Mouse (Mus musculus) myocyte (in vitro differentiated cells): ENCODE measurements around the gene Gm11114. TPM values are rescaled to one million over a fixed set of nuclear protein-coding genes. Genes with fewer than 3 reads are reported as not detected.

Source experiments
- H3K27me3 ChIP-seq: one replicate; pipeline ENCODE4 v1.6.1; 2011; ENCODE audit not compliant: control insufficient read depth, insufficient read depth, insufficient read length
- H3K36me3 ChIP-seq: one replicate; pipeline ENCODE4 v1.6.1; 2011; ENCODE audit not compliant: control insufficient read depth, insufficient read depth
- H3K4me2 ChIP-seq: one replicate; pipeline ENCODE4 v1.6.1; 2011; ENCODE audit warnings: low read depth, control low read depth
- H3K4me3 ChIP-seq: one replicate; pipeline ENCODE4 v1.5.1; 2011; ENCODE audit warnings: mild to moderate bottlenecking, control low read depth, moderate library complexity
- H3K79me2 ChIP-seq: one replicate; pipeline ENCODE4 v1.6.1; 2011; ENCODE audit not compliant: control insufficient read depth, insufficient read depth
- H3ac ChIP-seq: one replicate; pipeline ENCODE4 v1.6.1; 2011; ENCODE audit not compliant: control insufficient read depth, insufficient read length
- CEBPB ChIP-seq: IDR thresholded peaks from 2 replicates; pipeline ENCODE4 v1.6.1; 2011; ENCODE audit warnings: mild to moderate bottlenecking, moderate library complexity; ENCODE audit not compliant: poor library complexity, insufficient read depth, severe bottlenecking
- E2F4 ChIP-seq: IDR thresholded peaks from one replicate; pipeline ENCODE4 v1.6.1; 2011; ENCODE audit warnings: mild to moderate bottlenecking, control low read depth, moderate library complexity; ENCODE audit not compliant: insufficient read depth
- MAX ChIP-seq: IDR thresholded peaks from one replicate; pipeline ENCODE4 v1.6.1; 2011; ENCODE audit warnings: low read depth, mild to moderate bottlenecking, control low read depth
- MYOD1 ChIP-seq, 3 experiments: IDR thresholded peaks; one replicate each; pipeline ENCODE4 v1.6.1; 2011; ENCODE audit warnings: control low read depth in 2 of 3, low read depth in 2 of 3, mild to moderate bottlenecking in 2 of 3, moderate library complexity in 1 of 3; ENCODE audit not compliant: insufficient read length in 2 of 3, control insufficient read depth in 1 of 3
- MYOG ChIP-seq, 3 experiments: IDR thresholded peaks; one replicate each; pipeline ENCODE4 v1.6.1; 2011; ENCODE audit warnings: control low read depth in 2 of 3, low read depth in 2 of 3, mild to moderate bottlenecking in 2 of 3; ENCODE audit not compliant: insufficient read length in 2 of 3, control insufficient read depth in 1 of 3, insufficient read depth in 1 of 3
- POLR2A ChIP-seq: IDR thresholded peaks from one replicate; pipeline ENCODE4 v1.6.1; 2011; ENCODE audit warnings: low read depth, mild to moderate bottlenecking, control low read depth, moderate library complexity; ENCODE audit not compliant: insufficient read length
- POLR2AphosphoS2 ChIP-seq: IDR thresholded peaks from one replicate; pipeline ENCODE4 v1.6.1; 2011; ENCODE audit warnings: low read depth, control low read depth; ENCODE audit not compliant: insufficient read length
- REST ChIP-seq: IDR thresholded peaks from one replicate; pipeline ENCODE4 v1.6.1; 2011; ENCODE audit warnings: mild to moderate bottlenecking, control low read depth, moderate library complexity; ENCODE audit not compliant: insufficient read depth, insufficient read length
- SRF ChIP-seq: IDR thresholded peaks from one replicate; pipeline ENCODE4 v1.6.1; 2011; ENCODE audit warnings: low read depth; ENCODE audit not compliant: control insufficient read depth, insufficient read length
- TCF12 ChIP-seq: IDR thresholded peaks from one replicate; pipeline ENCODE4 v1.6.1; 2011; ENCODE audit warnings: mild to moderate bottlenecking, control low read depth; ENCODE audit not compliant: poor library complexity, insufficient read depth, severe bottlenecking
- TCF3 ChIP-seq: IDR thresholded peaks from one replicate; pipeline ENCODE4 v1.6.1; 2011; ENCODE audit warnings: low read depth, control low read depth; ENCODE audit not compliant: insufficient read length
- USF1 ChIP-seq: IDR thresholded peaks from one replicate; pipeline ENCODE4 v1.6.1; 2011; ENCODE audit warnings: low read depth, mild to moderate bottlenecking, control low read depth, moderate library complexity
- polyA plus RNA-seq: library from polyadenylated mRNA; unstranded; fragments of >200 nt; fragmentation: generic; extraction: Trizol; gene quantifications from one replicate; pipeline ENCODE4 v1.2.1, GENCODE M21; 2012; ENCODE audit warnings: missing spikeins

Gene Gm11114
- not detected for polyA plus RNA-seq

- H3K4me2 ChIP-seq, result no peak within 1 kb of the TSS
- TF ChIP-seq TCF3 (no peak), TCF12 (no peak), MYOD1 (IDR thresholded peaks at IDR 0.05; ENCODE audit: control insufficient read depth in 1 of 3, insufficient read length in 2 of 3, low read depth in 2 of 3) (no peak), USF1 (no peak), MAX (no peak), E2F4 (no peak), SRF (no peak), CEBPB (no peak), POLR2AphosphoS2 (no peak), POLR2A (no peak)
Measured at GRCm38 (mm10) chr9:85312473-85312872, at the start of gene Gm11114. TSS of gene Gm11114 (plus strand) at chr9:85312773.

GRCm38 (mm10) chr9:85266847-85267246 is 45.7 kb upstream of the Gm11114 start:
- Histone ChIP-seq H3K36me3 (no peaks in the 10 kb centered on the region), H3K79me2 (no peaks in the 10 kb centered on the region), H3ac (no peak overlapping the region), H3K4me2 (no peak overlapping the region), H3K27me3 (no peaks in the 10 kb centered on the region), H3K4me3 (no peak overlapping the region)
- TF ChIP-seq E2F4 (no peak), USF1 (no peak), MYOD1 (IDR thresholded peaks at IDR 0.05; ENCODE audit: control insufficient read depth in 1 of 3, insufficient read length in 2 of 3, low read depth in 2 of 3) (no peak), MYOG (IDR thresholded peaks at IDR 0.05; ENCODE audit: control insufficient read depth in 1 of 3, insufficient read depth in 1 of 3, insufficient read length in 2 of 3, low read depth in 2 of 3) (no peak), REST (no peak), TCF12 (no peak), POLR2A (no peak)

More at GRCm38 (mm10) chr9:85312473-85312872, at the start of gene Gm11114:
- H3K36me3 ChIP-seq, result no peaks in the 10 kb centered on the region
- no peak within 1 kb of the TSS for H3ac ChIP-seq
- no peaks in the 10 kb centered on the region for H3K27me3 ChIP-seq
- H3K79me2 ChIP-seq, result no peaks in the 10 kb centered on the region
- H3K4me3 ChIP-seq, result no peak within 1 kb of the TSS

- H3K4me2 ChIP-seq, result no peak overlapping the region
- no peak overlapping the region for H3K4me3 ChIP-seq
- no peaks in the 10 kb centered on the region for H3K27me3 ChIP-seq
- no peaks in the 10 kb centered on the region for H3K36me3 ChIP-seq
- H3K79me2 ChIP-seq, result no peaks in the 10 kb centered on the region
- no peak for TF ChIP-seq MYOD1 (IDR thresholded peaks at IDR 0.05; ENCODE audit: control insufficient read depth in 1 of 3, insufficient read length in 2 of 3, low read depth in 2 of 3)
- peak; percentile 58; the same call in 1 of the 2 replicates for TF ChIP-seq CEBPB
- TF ChIP-seq POLR2AphosphoS2, result no peak
- peak; percentile 30 for TF ChIP-seq USF1
- H3ac ChIP-seq, result no peak overlapping the region
Measured at GRCm38 (mm10) chr9:85274114-85274513, 38.5 kb upstream of the Gm11114 start.

GRCm38 (mm10) chr9:85302849-85303248 is 9.7 kb upstream of the Gm11114 start:
- no peak overlapping the region for H3K4me3 ChIP-seq
- no peaks in the 10 kb centered on the region for H3K27me3 ChIP-seq
- no peak overlapping the region for H3ac ChIP-seq
- TF ChIP-seq TCF12 (no peak), MYOG (IDR thresholded peaks at IDR 0.05; ENCODE audit: control insufficient read depth in 1 of 3, insufficient read depth in 1 of 3, insufficient read length in 2 of 3, low read depth in 2 of 3) (no peak), MYOD1 (IDR thresholded peaks at IDR 0.05; ENCODE audit: control insufficient read depth in 1 of 3, insufficient read length in 2 of 3, low read depth in 2 of 3) (no peak), MAX (no peak), USF1 (no peak), CEBPB (no peak), REST (no peak), SRF (no peak), POLR2AphosphoS2 (no peak), TCF3 (no peak), E2F4 (no peak), POLR2A (no peak)
- no peaks in the 10 kb centered on the region for H3K79me2 ChIP-seq
- no peaks in the 10 kb centered on the region for H3K36me3 ChIP-seq
- no peak overlapping the region for H3K4me2 ChIP-seq

GRCm38 (mm10) chr9:85303378-85303777 is 9.2 kb upstream of the Gm11114 start:
- no peak overlapping the region for H3K4me3 ChIP-seq
- no peaks in the 10 kb centered on the region for H3K36me3 ChIP-seq
- TF ChIP-seq TCF3 (no peak), USF1 (no peak), TCF12 (no peak), E2F4 (no peak), POLR2A (no peak)
- H3K4me2 ChIP-seq, result no peak overlapping the region
- no peaks in the 10 kb centered on the region for H3K27me3 ChIP-seq
- no peaks in the 10 kb centered on the region for H3K79me2 ChIP-seq
- H3ac ChIP-seq, result no peak overlapping the region

GRCm38 (mm10) chr9:85316122-85316521 is 3.5 kb downstream of the Gm11114 start:
- Histone ChIP-seq H3K79me2 (no peaks in the 10 kb centered on the region), H3K4me3 (no peak overlapping the region), H3K27me3 (no peaks in the 10 kb centered on the region), H3ac (no peak overlapping the region), H3K36me3 (no peaks in the 10 kb centered on the region), H3K4me2 (no peak overlapping the region)
- TF ChIP-seq TCF12 (no peak), MAX (no peak), E2F4 (no peak), TCF3 (no peak), REST (no peak), USF1 (no peak), MYOD1 (IDR thresholded peaks at IDR 0.05; ENCODE audit: control insufficient read depth in 1 of 3, insufficient read length in 2 of 3, low read depth in 2 of 3) (no peak), CEBPB (no peak), SRF (no peak), MYOG (IDR thresholded peaks at IDR 0.05; ENCODE audit: control insufficient read depth in 1 of 3, insufficient read depth in 1 of 3, insufficient read length in 2 of 3, low read depth in 2 of 3) (no peak), POLR2AphosphoS2 (no peak), POLR2A (no peak)
